Mouse (Mus musculus) embryonic facial prominence, embryonic 10.5 days (tissue): ENCODE measurements at regions not wholly inside any gene's neighbourhood (a gene's known extent, or its start where the extent isn't known, plus 50 kb on each side); places are given as distances from the start of the nearest gene placed in this dataset.

ENCODE experiments used
- DNase-seq: peaks from one replicate; pipeline ENCODE4 v3.0.0-alpha.2; 2017; ENCODE audit warnings: low spot score
- H3K27ac ChIP-seq: fragments of 300-500 bp; sonication (generic); replicated peaks from 2 replicates; pipeline ENCODE4 v1.5.1; 2016; ENCODE audit warnings: mild to moderate bottlenecking
- H3K27me3 ChIP-seq: fragments of 300-500 bp; sonication (generic); replicated peaks from 2 replicates; pipeline ENCODE4 v1.6.1; 2016; ENCODE audit warnings: low read depth, mild to moderate bottlenecking; ENCODE audit not compliant: poor library complexity, severe bottlenecking
- H3K36me3 ChIP-seq: fragments of 300-500 bp; sonication (generic); replicated peaks from 2 replicates; pipeline ENCODE4 v1.6.1; 2016; ENCODE audit warnings: mild to moderate bottlenecking, moderate library complexity
- H3K4me1 ChIP-seq: fragments of 300-500 bp; sonication (generic); 2 replicates; pipeline ENCODE4 v1.6.1; 2016
- H3K4me3 ChIP-seq: fragments of 300-500 bp; sonication (generic); 2 replicates; pipeline ENCODE4 v1.5.1; 2016; ENCODE audit warnings: mild to moderate bottlenecking, moderate library complexity
- H3K9me3 ChIP-seq: fragments of 300-500 bp; sonication (generic); 2 replicates; pipeline ENCODE4 v1.6.1; 2016; ENCODE audit warnings: mild to moderate bottlenecking
- WGBS: fragments of 180-500 bp; shearing (Covaris S2); methylation state at CpG from one replicate; pipeline ENCODE4 v1.1.7; 2016; 5-methylcytosine and 5-hydroxymethylcytosine counted together

GRCm38 (mm10) chr8:64461136-64461535 lies 231.7 kb downstream of the Cpe start:
- 81% methylated on average over 4 of the region's 4 CpGs for WGBS
- H3K27ac ChIP-seq, result no peak overlapping the region
- no peaks in the 10 kb centered on the region for H3K9me3 ChIP-seq
- H3K4me3 ChIP-seq, result no peak overlapping the region
- DNase-seq, result no peak
- no peaks in the 10 kb centered on the region for H3K27me3 ChIP-seq
- H3K36me3 ChIP-seq, result no peaks in the 10 kb centered on the region
- no peaks in the 10 kb centered on the region for H3K4me1 ChIP-seq

GRCm38 (mm10) chr8:64456970-64457369 lies 235.9 kb downstream of the Cpe start:
- Histone ChIP-seq H3K9me3 (no peaks in the 10 kb centered on the region), H3K36me3 (no peaks in the 10 kb centered on the region), H3K27ac (no peak overlapping the region), H3K4me3 (no peak overlapping the region), H3K4me1 (no peaks in the 10 kb centered on the region), H3K27me3 (no peaks in the 10 kb centered on the region)
- no peak for DNase-seq
- 74% methylated on average over 5 of the region's 5 CpGs for WGBS

GRCm38 (mm10) chr8:64454736-64455135 lies 238.1 kb downstream of the Cpe start:
- no peaks in the 10 kb centered on the region for H3K4me1 ChIP-seq
- no peaks in the 10 kb centered on the region for H3K36me3 ChIP-seq
- H3K4me3 ChIP-seq, result no peak overlapping the region
- WGBS, result 83% methylated on average over 4 of the region's 4 CpGs
- no peak for DNase-seq
- no peak overlapping the region for H3K27ac ChIP-seq
- H3K27me3 ChIP-seq, result no peaks in the 10 kb centered on the region
- H3K9me3 ChIP-seq, result no peaks in the 10 kb centered on the region

GRCm38 (mm10) chr8:64445366-64445765 lies 239.3 kb upstream of the Tll1 start:
- H3K4me1 ChIP-seq, result peaks cover 10% of the 10 kb centered on the region
- no peak overlapping the region for H3K4me3 ChIP-seq
- no peak for DNase-seq
- WGBS, result 89% methylated on average over 3 of the region's 3 CpGs
- H3K27ac ChIP-seq, result no peak overlapping the region
- no peaks in the 10 kb centered on the region for H3K27me3 ChIP-seq
- no peaks in the 10 kb centered on the region for H3K9me3 ChIP-seq
- no peaks in the 10 kb centered on the region for H3K36me3 ChIP-seq

- WGBS, result 83% methylated on average over 5 of the region's 5 CpGs
- DNase-seq, result no peak
- H3K4me3 ChIP-seq, result no peak overlapping the region
- no peaks in the 10 kb centered on the region for H3K36me3 ChIP-seq
- H3K27ac ChIP-seq, result no peak overlapping the region
- H3K27me3 ChIP-seq, result no peaks in the 10 kb centered on the region
- peaks cover 10% of the 10 kb centered on the region for H3K4me1 ChIP-seq
- H3K9me3 ChIP-seq, result no peaks in the 10 kb centered on the region
These were observed 238.4 kb upstream of the Tll1 start for GRCm38 (mm10) chr8:64444429-64444828.

GRCm38 (mm10) chr8:64438489-64438888 lies 232.4 kb upstream of the Tll1 start:
- H3K27ac ChIP-seq, result no peak overlapping the region
- WGBS, result 42% methylated on average over 5 of the region's 5 CpGs
- H3K9me3 ChIP-seq, result no peaks in the 10 kb centered on the region
- peak; percentile 61 for DNase-seq
- no peaks in the 10 kb centered on the region for H3K36me3 ChIP-seq
- no peaks in the 10 kb centered on the region for H3K27me3 ChIP-seq
- H3K4me3 ChIP-seq, result no peak overlapping the region
- H3K4me1 ChIP-seq, result peaks cover 13% of the 10 kb centered on the region

- Histone ChIP-seq H3K4me1 (peaks cover 13% of the 10 kb centered on the region), H3K9me3 (no peaks in the 10 kb centered on the region), H3K36me3 (no peaks in the 10 kb centered on the region), H3K27ac (no peak overlapping the region), H3K27me3 (no peaks in the 10 kb centered on the region), H3K4me3 (no peak overlapping the region)
- 77% methylated on average over 7 of the region's 7 CpGs for WGBS
- no peak for DNase-seq
These were observed 228.6 kb upstream of the Tll1 start for GRCm38 (mm10) chr8:64434648-64435047.

GRCm38 (mm10) chr8:64422850-64423214 lies 216.8 kb upstream of the Tll1 start:
- no peak overlapping the region for H3K27ac ChIP-seq
- no peaks in the 10 kb centered on the region for H3K9me3 ChIP-seq
- no peak for DNase-seq
- H3K4me3 ChIP-seq, result no peak overlapping the region
- no peaks in the 10 kb centered on the region for H3K36me3 ChIP-seq
- H3K4me1 ChIP-seq, result peaks cover 9% of the 10 kb centered on the region; the same call in 1 of the 2 replicates
- 73% methylated on average over 4 of the region's 4 CpGs for whole genome bisulfite sequencing
- no peaks in the 10 kb centered on the region for H3K27me3 ChIP-seq

GRCm38 (mm10) chr8:64422200-64422849 lies 216.3 kb upstream of the Tll1 start:
- Histone ChIP-seq H3K27me3 (no peaks in the 10 kb centered on the region), H3K9me3 (no peaks in the 10 kb centered on the region), H3K27ac (no peak overlapping the region), H3K4me3 (no peak overlapping the region), H3K4me1 (peaks cover 9% of the 10 kb centered on the region; the same call in 1 of the 2 replicates), H3K36me3 (no peaks in the 10 kb centered on the region)
- 45% methylated on average over 8 of the region's 8 CpGs for WGBS
- DNase-seq, result no peak

- Histone ChIP-seq H3K4me3 (no peak overlapping the region), H3K27me3 (no peaks in the 10 kb centered on the region), H3K4me1 (peaks cover 9% of the 10 kb centered on the region; the same call in 1 of the 2 replicates), H3K27ac (no peak overlapping the region), H3K9me3 (no peaks in the 10 kb centered on the region), H3K36me3 (no peaks in the 10 kb centered on the region)
- no peak for DNase-seq
- 79% methylated on average over 6 of the region's 6 CpGs for WGBS
These were observed 215.6 kb upstream of the Tll1 start for GRCm38 (mm10) chr8:64421502-64422199.

- H3K27ac ChIP-seq, result no peak overlapping the region
These were observed 206.6 kb upstream of the Tll1 start for GRCm38 (mm10) chr8:64412488-64413188.

GRCm38 (mm10) chr8:64406775-64407490 lies 200.9 kb upstream of the Tll1 start:
- WGBS, result 47% methylated on average over 9 of the region's 9 CpGs
- no peaks in the 10 kb centered on the region for H3K9me3 ChIP-seq
- H3K4me1 ChIP-seq, result no peaks in the 10 kb centered on the region
- no peak overlapping the region for H3K27ac ChIP-seq
- DNase-seq, result peak; percentile 60
- H3K27me3 ChIP-seq, result no peaks in the 10 kb centered on the region
- no peaks in the 10 kb centered on the region for H3K36me3 ChIP-seq
- no peak overlapping the region for H3K4me3 ChIP-seq

More at GRCm38 (mm10) chr8:64412488-64413188, 206.6 kb upstream of the Tll1 start:
- Histone ChIP-seq H3K27me3 (no peaks in the 10 kb centered on the region), H3K36me3 (no peaks in the 10 kb centered on the region), H3K4me1 (no peaks in the 10 kb centered on the region), H3K4me3 (no peak overlapping the region), H3K9me3 (no peaks in the 10 kb centered on the region)
- 62% methylated on average over 15 of the region's 15 CpGs for WGBS
- no peak for DNase-seq
